Mouse (Mus musculus): ENCODE measurements around the gene S100a10. TPM values are rescaled to one million over a fixed set of nuclear protein-coding genes. Genes with fewer than 3 reads are reported as not detected.

Gene S100a10
- polyA plus RNA-seq, 1 experiment = not detected

DNA sequence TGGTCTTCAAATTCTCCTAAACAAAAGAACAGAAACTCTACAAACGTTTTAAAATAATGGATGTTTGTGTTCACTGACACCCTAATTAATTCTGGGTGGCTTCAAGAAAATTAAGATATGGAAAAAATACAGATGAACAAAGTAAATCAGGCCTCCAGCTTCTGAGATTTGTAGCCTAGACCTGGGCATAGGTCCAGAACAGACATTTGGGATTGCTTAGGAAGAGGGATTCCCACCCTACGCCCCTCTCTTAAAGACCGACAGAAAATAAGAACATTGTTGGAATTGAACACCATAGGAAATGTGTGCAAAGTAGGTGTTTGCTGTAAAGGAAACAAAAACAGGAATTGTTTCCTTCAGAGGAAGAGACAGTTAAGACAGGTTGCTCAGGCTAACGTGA, 2.6 kb downstream of the S100a10 start:
- TF ChIP-seq GATA1 (IDR thresholded peaks at IDR 0.05; ENCODE audit: low read length) = no peak

DNA sequence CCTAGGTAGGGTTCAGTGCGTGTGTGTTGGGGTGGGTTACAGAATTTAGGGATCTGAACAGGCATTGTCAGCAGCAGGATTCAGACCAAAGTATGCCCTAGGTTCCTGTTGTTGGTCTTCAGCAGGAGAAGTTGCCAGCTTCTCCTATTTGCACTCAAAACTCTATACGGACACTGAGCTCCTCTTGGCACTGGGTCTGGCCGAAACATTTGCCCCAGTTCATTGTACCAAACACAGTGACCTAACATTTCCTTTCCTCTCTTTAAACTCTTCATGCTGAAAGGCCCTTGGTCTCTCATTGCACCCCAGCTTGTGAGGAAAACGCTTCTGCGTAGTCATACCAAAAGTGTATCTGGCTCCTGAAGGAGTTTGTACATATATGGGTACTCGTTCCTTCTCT, 5.1 kb downstream of the S100a10 start:
- no peak for TF ChIP-seq GATA1 (IDR thresholded peaks at IDR 0.05; ENCODE audit: low read length)

DNA sequence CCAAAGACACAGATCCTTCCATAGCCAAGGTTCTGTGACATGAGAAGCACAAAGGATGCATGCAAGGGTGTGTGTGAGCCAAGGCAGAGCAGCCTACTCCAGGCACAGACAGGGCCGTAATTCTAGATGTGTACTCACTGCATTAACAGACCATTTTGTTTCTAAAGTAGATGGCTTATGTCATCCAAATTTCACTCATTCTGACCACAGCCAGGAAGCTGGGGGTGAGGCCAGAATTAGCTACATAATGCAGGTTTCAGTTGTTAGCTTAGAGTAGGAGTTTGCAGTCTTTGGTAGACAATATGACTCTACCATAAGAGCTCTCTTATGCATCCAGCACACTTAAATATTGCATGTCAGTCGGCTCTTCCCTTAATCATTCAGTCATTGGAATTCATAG, 7.5 kb downstream of the S100a10 start:
- no peak for TF ChIP-seq GATA1 (IDR thresholded peaks at IDR 0.05; ENCODE audit: low read length)

DNA sequence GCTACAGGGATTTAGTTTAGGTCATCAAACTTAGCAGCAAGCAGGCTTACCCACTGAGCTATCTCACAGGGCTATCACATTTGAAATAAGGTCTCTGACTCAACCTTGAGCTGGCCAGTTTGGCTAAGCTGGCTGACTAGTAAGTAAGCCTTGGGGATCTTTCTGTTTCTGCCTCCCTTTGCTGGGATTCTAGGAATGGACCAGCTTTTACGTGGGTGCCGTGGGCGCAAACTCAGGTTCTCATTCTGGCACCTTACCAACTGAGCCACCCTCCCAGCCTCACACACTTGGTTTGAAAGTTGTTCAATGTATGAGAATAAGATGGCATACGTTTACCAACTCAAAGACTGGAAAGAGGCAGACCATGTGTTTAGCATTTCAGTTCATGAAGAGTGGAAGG, 8.3 kb downstream of the S100a10 start:
- no peak for TF ChIP-seq GATA1 (IDR thresholded peaks at IDR 0.05; ENCODE audit: low read length)

DNA sequence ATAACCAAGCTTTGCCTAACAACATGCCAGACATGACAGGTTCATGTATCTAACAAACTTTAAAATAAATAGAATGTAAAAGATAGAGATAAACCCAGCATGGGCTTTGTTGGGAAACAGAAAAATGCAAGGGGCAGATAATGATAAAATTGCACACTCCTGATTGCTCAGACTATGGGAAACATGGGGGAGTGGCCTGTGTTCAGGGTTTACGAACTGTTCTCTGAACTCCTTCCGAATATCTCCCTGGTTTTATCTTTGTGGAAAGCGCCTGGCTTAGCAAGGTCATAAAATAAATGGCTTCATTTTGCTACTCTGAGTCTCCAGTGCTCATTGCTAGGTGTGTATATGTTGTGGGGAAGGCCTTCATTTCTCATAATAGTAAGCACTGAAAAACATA, 12.0 kb downstream of the S100a10 start:
- no peak for TF ChIP-seq GATA1 (IDR thresholded peaks at IDR 0.05; ENCODE audit: low read length)

DNA sequence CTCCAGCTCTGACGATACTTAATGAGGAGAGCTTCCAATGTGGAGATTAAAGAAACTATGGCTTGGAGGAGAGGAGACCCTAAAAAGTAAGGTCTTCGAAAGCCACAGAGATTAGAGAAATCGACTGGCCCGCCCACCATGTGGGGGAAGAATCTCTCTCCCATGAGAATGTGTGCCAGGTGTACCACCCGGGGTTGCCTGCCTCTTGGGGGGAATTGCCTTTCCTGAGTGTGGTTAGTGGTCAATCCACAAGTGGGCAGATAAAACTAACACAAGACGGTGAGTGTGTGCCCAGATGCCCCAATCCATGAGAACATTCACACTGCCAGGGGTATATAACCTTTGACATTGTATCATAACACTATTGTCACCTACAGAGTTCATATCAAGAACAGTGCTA, 12.8 kb downstream of the S100a10 start:
- no peak for TF ChIP-seq GATA1 (IDR thresholded peaks at IDR 0.05; ENCODE audit: low read length)

DNA sequence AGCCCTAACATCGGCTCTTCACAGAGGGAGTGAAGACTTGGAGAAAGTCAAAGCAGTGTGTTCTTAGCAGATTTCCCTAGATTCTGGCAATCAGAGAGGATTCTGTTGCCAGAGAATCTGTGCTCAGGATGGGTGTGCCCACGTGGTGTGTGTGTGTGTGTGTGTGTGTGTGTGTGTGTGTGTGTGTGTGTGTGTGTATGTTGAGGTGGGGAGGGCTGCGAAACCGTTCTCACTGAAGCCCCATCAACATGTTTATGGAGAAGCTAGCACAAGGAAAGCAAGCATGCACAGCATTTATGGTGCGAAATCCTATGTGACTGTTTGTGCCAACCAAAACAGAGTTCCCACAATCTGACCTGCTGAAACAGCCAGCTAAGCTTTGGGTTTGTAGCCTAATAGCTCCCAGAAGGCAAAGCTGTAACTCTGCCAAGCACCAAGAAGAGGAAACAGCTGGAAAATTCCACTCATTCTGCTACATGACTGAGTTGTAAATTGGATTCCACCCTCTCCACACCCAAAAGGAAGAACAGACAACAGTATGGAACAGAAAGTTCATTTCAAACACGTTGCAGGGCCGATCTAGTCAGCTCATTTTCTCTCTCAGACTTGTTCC, 13.7 kb downstream of the S100a10 start:
- TF ChIP-seq GATA1 (IDR thresholded peaks at IDR 0.05; ENCODE audit: low read length) = no peak

DNA sequence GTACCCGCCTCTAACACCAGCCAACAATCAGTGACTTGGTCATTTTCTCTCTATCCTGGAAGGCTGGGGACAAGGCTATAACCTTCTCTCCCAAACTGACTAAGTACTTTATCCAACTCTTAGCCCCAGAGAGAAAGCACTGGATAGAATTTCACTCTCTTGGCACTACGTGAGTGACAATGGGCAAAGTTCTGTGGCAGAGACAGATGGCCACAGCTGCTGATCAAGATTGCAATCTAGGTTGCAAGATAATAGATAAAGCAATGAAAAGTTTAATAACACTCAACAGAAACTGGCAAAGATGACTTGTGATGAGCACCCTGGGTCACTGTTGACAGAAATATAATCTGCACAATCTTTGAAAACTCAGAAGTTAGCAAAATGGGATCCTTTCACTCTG, 14.2 kb downstream of the S100a10 start:
- TF ChIP-seq GATA1 (IDR thresholded peaks at IDR 0.05; ENCODE audit: low read length) = no peak

DNA sequence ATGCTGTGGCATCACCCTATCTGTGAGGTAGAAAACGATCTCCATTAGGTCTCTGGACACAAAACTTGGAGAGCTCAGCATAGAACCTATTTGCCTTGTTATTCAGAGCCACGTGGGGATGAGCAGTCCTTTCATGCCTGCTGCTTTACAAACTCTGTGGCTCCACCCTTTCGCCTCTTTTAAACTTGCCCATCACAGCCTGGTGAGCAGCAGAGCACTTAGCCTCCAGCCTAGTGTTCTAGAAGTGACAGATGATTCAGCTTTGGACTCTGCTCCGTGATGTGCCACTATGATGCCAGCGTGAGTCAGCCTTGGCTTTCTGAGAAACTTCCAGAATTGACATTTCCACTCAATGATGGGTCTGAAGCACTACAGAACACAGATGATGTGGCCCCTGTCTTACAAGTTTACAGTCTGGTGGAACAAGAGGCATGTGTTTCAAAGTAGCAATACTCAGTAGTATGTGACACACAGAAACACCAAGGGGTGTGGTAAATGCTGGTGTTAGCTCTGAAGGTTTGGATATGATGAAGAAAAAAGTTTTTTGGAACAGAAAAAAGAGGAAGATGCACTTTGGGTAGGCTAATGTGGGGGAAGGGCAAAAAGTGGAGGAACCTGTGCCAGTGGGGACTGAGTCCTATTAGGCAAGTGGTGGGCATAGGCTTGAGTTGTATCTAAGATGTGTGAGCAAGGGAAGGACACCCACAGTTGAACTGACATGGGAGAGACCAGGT, 17.3 kb downstream of the S100a10 start:
- no peak for TF ChIP-seq GATA1 (IDR thresholded peaks at IDR 0.05; ENCODE audit: low read length)

DNA sequence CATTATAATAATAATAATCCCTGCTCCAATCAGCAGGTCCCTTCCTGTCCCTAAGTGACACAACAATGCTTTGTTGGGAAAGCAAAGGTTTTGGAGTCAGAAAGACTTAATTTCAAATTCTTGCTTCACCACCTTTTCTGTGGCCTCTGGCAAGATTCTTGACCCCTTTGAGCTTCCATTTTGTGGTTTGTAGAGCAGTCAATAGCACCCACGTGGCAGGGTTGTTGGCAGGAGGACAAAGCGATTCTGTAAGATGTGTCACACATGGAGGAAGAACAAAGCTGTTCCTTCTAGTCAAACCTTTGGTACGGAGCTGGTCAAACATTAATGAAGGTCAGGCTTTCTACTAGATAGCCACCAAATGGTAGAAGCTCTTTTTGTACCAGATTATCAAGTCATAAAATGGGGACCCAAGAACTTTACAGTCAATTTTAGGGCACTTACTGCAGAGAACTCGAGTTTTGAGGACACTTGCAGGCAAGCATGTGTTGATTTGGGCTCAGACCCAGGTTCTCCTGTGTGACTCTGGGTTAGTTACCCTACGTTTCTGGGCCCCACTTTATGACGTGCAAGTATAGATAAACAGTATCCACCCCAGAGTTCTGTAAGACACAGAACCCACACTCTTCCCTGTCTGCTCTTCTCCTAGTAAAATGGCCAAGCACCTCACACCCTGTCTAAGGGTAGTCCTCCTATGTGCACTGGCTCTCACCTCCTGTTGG, 24.6 kb downstream of the S100a10 start:
- no peak for TF ChIP-seq GATA1 (IDR thresholded peaks at IDR 0.05; ENCODE audit: low read length)

DNA sequence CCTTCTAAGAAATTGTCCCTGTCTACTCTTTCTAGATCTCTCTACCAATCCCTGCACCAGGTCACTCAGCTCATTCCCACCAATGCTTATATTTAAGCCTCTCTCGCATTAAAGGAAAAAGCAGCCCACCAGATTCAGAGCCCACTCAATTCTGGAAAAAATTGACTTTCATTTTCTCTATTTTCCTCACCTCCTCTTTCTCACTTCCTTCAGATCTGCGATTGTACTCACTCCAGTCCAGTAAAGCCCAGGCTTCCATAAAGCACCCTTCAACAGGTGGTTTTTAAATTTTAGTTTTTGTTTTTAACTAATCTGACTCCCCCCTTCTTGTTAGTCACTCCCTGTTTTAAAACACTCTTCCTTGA, 25.1 kb downstream of the S100a10 start:
- TF ChIP-seq GATA1 (IDR thresholded peaks at IDR 0.05; ENCODE audit: low read length) = no peak

DNA sequence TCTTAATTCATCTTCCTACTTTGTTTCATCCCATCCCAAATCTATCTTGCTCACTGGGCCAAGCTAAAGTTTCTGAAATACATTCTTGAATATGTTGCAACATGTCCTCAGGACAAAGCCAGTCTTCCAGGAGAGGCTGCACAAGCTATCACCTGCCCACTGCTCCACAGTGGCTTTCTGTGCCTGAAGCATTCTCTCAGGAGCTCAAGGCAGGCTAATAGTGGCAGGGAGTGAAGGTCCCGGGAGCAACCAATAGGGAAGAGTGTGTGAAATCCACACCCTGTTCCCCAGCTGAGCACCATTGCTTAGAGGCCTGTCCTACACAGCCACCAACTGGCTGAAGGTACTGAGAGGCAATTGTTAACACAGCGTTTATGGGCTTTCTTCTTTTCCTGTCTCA, 26.1 kb downstream of the S100a10 start:
- no peak for TF ChIP-seq GATA1 (IDR thresholded peaks at IDR 0.05; ENCODE audit: low read length)

DNA sequence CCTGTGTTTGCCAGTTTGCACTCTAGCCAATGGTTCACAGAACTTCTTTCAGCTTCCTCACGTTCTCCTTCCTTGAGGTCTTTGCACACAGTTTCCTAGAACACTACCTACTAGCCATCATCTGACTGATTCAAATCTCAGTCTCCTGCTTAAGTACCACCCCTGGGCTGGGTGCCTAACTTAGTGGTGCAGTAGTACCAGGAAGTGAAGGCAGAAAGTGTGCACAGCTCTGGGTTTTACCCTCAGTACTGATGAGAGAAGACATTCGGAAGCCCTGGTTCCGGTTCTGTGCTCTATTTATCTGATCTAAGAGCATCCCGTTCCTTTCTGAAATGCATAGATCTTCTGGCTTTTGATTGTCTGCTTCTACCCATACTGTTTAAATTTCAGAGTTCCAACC, 26.8 kb downstream of the S100a10 start:
- TF ChIP-seq GATA1 (IDR thresholded peaks at IDR 0.05; ENCODE audit: low read length) = no peak

DNA sequence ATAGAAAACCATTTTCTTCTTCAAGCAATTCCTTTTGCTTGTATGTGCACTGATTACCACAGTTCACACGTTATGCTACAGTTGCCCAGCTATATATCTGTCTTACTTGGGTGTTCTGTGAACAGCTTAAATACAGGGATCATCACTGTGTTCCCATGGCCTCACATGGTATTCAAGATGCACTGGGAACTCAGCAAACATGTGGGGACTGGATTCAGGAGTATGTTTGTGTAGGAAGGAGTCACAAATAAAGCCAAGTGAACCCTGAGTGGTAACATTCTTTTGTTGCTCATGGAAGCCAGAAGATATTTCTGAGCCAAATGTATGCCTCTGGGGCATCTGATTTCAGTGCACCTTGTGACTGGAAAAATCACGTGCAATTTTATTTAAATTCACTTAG, 28.2 kb downstream of the S100a10 start:
- no peak for TF ChIP-seq GATA1 (IDR thresholded peaks at IDR 0.05; ENCODE audit: low read length)

DNA sequence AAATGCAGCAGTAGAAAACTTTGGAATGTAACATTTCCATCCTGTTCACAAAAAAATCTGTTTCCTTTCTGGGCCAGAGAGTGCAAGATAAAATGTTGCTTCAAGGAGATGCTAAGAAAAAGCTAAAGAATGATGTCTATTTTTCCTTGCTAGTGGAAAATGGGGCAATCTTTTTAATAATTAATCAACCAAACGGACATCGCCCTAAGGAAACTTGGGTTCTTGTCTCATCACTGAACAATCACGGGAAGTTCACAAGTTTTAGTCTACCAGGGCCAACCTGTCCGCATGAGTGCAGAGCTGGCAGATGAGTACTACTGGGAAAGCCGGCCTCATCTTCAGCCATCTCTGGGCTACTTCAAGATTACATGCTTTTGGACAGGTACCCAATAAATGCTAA, 34.7 kb downstream of the S100a10 start:
- no peak for TF ChIP-seq GATA1 (IDR thresholded peaks at IDR 0.05; ENCODE audit: low read length)

DNA sequence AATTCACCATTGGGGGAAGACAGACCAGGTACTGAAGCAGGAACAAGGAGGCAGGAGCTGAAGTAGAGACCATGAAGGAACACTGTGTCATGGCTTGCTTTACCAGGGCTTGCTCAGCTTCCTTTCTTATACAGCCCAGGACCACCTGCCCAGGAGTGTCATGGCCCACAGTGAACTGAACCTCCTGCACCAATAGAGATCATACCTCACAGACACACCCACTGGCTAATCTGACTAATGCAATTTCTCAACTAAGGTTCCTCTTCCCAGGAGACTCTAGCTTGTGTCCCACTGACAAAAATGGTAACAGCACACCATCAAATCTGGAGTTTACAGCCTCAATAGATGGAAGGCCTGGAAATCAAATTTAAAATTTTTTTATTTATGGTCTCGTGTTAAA, 35.4 kb downstream of the S100a10 start:
- no peak for TF ChIP-seq GATA1 (IDR thresholded peaks at IDR 0.05; ENCODE audit: low read length)

DNA sequence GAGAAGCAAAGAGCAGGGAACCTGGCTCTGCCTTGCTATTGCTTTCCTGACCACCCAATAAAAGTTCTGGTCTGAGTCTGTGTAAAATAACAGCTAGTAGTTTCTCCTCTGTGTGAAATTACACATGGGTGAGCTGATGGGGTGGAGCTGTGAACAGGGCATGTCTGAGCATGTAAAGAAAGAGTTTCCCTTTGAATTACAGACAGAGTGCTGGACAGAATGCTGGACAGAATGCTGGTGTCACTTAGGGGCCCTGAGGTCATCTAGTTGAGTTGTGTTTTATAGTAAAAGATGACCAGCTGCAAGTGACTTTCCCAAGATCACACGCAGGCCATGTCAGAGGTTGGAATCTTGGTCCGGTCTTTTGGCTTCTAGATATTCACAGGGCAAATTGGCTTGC, 37.2 kb downstream of the S100a10 start:
- no peak for TF ChIP-seq GATA1 (IDR thresholded peaks at IDR 0.05; ENCODE audit: low read length)

Measured in G1E-ER4 (cell line).